Mouse (Mus musculus) heart, embryonic 12.5 days (tissue): Measurements from ENCODE around the gene Ascl2. TPM values are rescaled to one million over a fixed set of nuclear protein-coding genes. Genes with fewer than 3 reads are reported as not detected.

Source experiments
- polyA plus RNA-seq: library from polyadenylated mRNA; unstranded; fragments of >200 nt; fragmentation: Nextera tagmentation; extraction: Ambion mirVana; gene quantifications from 2 replicates; pipeline ENCODE4 v1.2.1, GENCODE M21; 2016

The Ascl2 gene
- polyA plus RNA-seq, 1 experiment from 2014 or later, result 0.31 TPM

Other genes with a start within 250 kb of the Ascl2 start
- gene Ins2, start 225.9 kb downstream of the Ascl2 start, polyA plus RNA-seq, result not detected in 2 replicates
- gene Th, start 38.1 kb downstream of the Ascl2 start, polyA plus RNA-seq, result 0.60 and 1.0 TPM in 2 replicates
- gene Tspan32, start 35.8 kb upstream of the Ascl2 start, polyA plus RNA-seq, result 7.0 and 7.7 TPM in 2 replicates
- gene Cd81, start 83.5 kb upstream of the Ascl2 start, polyA plus RNA-seq, result 701 and 712 TPM in 2 replicates
- gene Tssc4, start 100.0 kb upstream of the Ascl2 start, polyA plus RNA-seq, result 57.1 and 61.7 TPM in 2 replicates
- 3.8 and 4.3 TPM in 2 replicates for gene Trpm5, start 125.4 kb upstream of the Ascl2 start, polyA plus RNA-seq
- gene Kcnq1, start 137.1 kb upstream of the Ascl2 start, polyA plus RNA-seq, result 12.9 and 15.8 TPM in 2 replicates